Mouse (Mus musculus) cerebral cortex, adult 2 months (tissue): ENCODE measurements around the gene Olfr921.

Experiments used
- WGBS: fragments of 180-500 bp; shearing (Covaris S2); methylation state at CpG from one replicate; pipeline ENCODE4 v1.1.7; 2018; 5-methylcytosine and 5-hydroxymethylcytosine counted together

The Olfr921 gene

GRCm38 (mm10) chr9:38772768-38773167 lies at the start of gene Olfr921:
Olfr921 (plus strand) TSS chr9:38773068.

DNA sequence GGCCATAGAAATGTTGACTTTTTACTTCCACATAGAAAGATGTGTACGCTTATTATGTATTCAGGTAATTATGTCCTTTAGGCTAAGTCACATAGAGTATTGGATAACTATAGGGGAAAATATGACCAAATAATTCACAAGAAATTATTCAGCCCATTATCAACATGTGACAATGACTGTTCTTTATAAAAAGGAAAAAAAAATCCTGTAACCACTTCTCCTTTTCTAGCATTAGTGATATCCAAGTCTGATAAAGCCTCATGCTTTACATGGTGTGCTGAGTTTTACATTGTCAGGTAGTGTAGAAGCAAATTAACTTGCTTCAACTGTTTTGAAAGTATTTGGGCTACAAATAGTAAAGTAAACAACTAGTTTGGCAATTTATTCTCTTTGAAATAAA lies 48.8 kb upstream of the Olfr921 start:
- WGBS: 96% methylated on average over 1 of the region's 1 CpGs

- 75% methylated on average over 3 of the region's 3 CpGs for WGBS
These were observed 44.6 kb upstream of the Olfr921 start for GRCm38 (mm10) chr9:38728218-38728617.

- WGBS: 89% methylated on average over 1 of the region's 1 CpGs
These were observed 31.5 kb upstream of the Olfr921 start for GRCm38 (mm10) chr9:38741408-38741807.

GRCm38 (mm10) chr9:38744619-38745315 lies 28.1 kb upstream of the Olfr921 start:
- 97% methylated on average over 4 of the region's 4 CpGs for WGBS

DNA sequence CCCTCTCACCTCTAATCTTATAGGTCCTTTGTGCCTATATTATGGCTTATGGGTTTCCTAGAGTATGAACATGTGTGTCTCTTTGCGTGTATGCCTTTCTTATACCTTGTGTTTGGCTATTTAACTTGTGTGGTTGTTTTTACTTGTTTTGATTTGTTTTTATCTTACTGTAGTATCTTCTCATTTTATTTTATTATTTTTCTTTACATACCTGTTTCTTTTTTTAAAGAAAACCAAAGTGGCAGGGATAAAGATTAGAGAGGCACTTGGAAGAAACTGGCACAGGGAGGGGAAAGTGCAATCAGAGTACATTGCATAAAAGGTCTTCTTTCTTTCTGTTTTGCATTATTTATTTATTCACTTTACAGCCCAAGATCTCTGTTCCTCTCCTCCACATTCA lies 20.9 kb upstream of the Olfr921 start, which contains the start of gene Olfr920:
Olfr920 (plus strand) TSS at position 301 of the 400 bp plus-strand sequence.
- WGBS: 98% methylated on average over 1 of the region's 1 CpGs

DNA sequence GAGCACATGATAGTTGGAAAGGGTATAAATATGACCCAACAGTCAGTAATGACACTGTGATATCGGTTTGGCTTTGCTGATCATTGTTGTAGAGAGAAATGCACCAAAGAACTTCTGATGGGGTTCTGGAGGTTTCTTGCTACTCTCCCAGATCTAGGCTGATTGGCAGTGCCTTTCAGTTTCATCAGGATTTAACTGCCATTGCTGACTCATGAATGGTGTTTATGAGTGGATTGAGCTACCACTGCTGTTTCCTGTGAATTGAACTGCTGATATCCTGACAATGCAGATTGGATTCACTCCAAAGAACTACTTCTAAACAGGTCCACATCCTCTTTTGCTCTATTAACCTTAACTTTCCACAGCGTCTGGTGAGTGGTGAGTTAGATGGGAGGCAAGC lies 19.8 kb downstream of the Olfr921 start:
- WGBS: 84% methylated on average over 2 of the region's 2 CpGs

DNA sequence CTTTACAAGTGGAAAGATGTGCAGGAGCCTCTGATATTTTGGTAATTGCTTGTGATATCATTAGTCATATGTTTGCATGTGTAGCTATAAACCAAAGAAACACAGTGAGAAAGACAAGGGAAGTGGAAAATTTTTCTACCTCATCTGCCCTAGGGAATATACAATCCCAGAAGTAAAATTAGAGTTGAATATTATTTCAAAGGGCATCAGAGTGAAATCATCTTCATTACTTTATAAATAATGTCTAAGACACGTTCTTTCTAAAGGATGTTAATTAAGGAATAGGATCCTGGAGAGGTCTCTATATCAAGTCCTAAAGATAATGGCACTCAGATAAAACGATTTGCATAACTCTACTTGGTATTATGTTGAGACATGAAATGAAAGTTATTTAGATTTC lies 41.4 kb downstream of the Olfr921 start, which contains the start of gene Olfr922:
Olfr922 (plus strand) TSS at position 301 of the 400 bp plus-strand sequence.
- 69% methylated on average over 2 of the region's 2 CpGs for WGBS

- 89% methylated on average over 1 of the region's 1 CpGs for WGBS
These were observed 42.7 kb downstream of the Olfr921 start for GRCm38 (mm10) chr9:38815458-38815986.

DNA sequence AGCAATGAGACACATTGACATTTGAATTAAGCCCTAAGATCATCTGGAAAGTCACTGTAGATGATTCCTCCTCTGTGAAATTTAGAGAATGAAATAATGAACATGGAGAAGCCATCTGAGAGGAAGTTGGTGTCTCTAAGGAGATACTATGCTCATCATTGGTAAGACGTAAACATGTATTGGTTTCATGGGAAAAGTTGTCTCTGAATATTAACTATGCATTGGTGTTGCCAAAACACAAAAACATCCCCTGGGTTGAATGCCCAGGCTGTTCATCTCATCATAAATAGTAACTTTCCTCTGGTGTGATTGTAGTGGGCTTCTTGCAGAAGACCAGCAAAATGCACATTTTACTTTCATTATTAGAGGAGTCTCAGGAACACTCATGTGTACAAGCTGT lies 53.4 kb downstream of the Olfr921 start, which contains the start of gene Olfr923:
Olfr923 (plus strand) TSS at position 301 of the 400 bp plus-strand sequence.
- 94% methylated on average over 1 of the region's 1 CpGs for whole genome bisulfite sequencing
